Mouse (Mus musculus) cerebellum, adult (tissue): ENCODE data around the gene Rapgef3.

Experiments used
- ATAC-seq: cut with Nextera tagmentation; 2 replicates; pipeline ENCODE4 v1.9.2; 2017; ENCODE audit warnings: mild to moderate bottlenecking, moderate library complexity, mixed read lengths; ENCODE audit not compliant: insufficient number of reproducible peaks, low FRiP score, low TSS enrichment

Rapgef3 gene

GRCm38 (mm10) chr15:97778311-97779098 is 10.7 kb upstream of the Rapgef3 start, which contains the start of gene Slc48a1:
Slc48a1 (plus strand) TSS chr15:97778520.
- no peak for ATAC-seq

GRCm38 (mm10) chr15:97776919-97777318 is 9.1 kb upstream of the Rapgef3 start:
- no peak for ATAC-seq

- peak; percentile 74 for ATAC-seq
These were observed 8.7 kb upstream of the Rapgef3 start for GRCm38 (mm10) chr15:97776514-97776913.

- no peak for ATAC-seq
These were observed 6.2 kb upstream of the Rapgef3 start for GRCm38 (mm10) chr15:97773961-97774370.

- ATAC-seq = no peak
These were observed 5.3 kb upstream of the Rapgef3 start for GRCm38 (mm10) chr15:97773108-97773507.

- ATAC-seq = no peak
These were observed 2.5 kb upstream of the Rapgef3 start for GRCm38 (mm10) chr15:97770280-97770679.

GRCm38 (mm10) chr15:97768192-97768591 is 420 bp upstream of the Rapgef3 start:
- no peak for ATAC-seq

GRCm38 (mm10) chr15:97766594-97767279 is 1.0 kb downstream of the Rapgef3 start:
- ATAC-seq = no peak

GRCm38 (mm10) chr15:97766194-97766593 is 1.6 kb downstream of the Rapgef3 start:
- no peak for ATAC-seq

- no peak for ATAC-seq
These were observed 2.5 kb downstream of the Rapgef3 start for GRCm38 (mm10) chr15:97765090-97765794.

GRCm38 (mm10) chr15:97764532-97764931 is 3.2 kb downstream of the Rapgef3 start:
- ATAC-seq = no peak

GRCm38 (mm10) chr15:97763256-97764049 is 4.3 kb downstream of the Rapgef3 start:
- ATAC-seq = no peak

- ATAC-seq = no peak
These were observed 5.0 kb downstream of the Rapgef3 start for GRCm38 (mm10) chr15:97762733-97763132.

- ATAC-seq = no peak
These were observed 6.3 kb downstream of the Rapgef3 start for GRCm38 (mm10) chr15:97761438-97761837.

GRCm38 (mm10) chr15:97760952-97761351 is 6.8 kb downstream of the Rapgef3 start:
- ATAC-seq = no peak

GRCm38 (mm10) chr15:97760006-97760405 is 7.8 kb downstream of the Rapgef3 start:
- peak; percentile 21; the same call in 1 of the 2 replicates for ATAC-seq

- ATAC-seq = no peak
These were observed 12.4 kb downstream of the Rapgef3 start for GRCm38 (mm10) chr15:97755361-97755760.

GRCm38 (mm10) chr15:97754476-97754875 is 13.3 kb downstream of the Rapgef3 start:
- ATAC-seq = no peak

- ATAC-seq = no peak
These were observed 15.3 kb downstream of the Rapgef3 start for GRCm38 (mm10) chr15:97752491-97752890.

GRCm38 (mm10) chr15:97751676-97752075 is 16.1 kb downstream of the Rapgef3 start:
- ATAC-seq = no peak
